Mouse (Mus musculus): ENCODE data around the gene Cxcr2. TPM values are rescaled to one million over a fixed set of nuclear protein-coding genes. Genes with fewer than 3 reads are reported as not detected.

Gene Cxcr2
- polyA plus RNA-seq, 1 experiment from 2014 or later = 0.05 TPM

- H3K4me2 ChIP-seq = no peak overlapping the region
- no peak overlapping the region for H3K27ac ChIP-seq
- no peaks in the 10 kb centered on the region for H3K4me1 ChIP-seq
- no peaks in the 10 kb centered on the region; the same call in 1 of the 2 replicates for H3K27me3 ChIP-seq (replicated peaks)
- WGBS = 93% methylated on average over 8 of the region's 8 CpGs
- no peak overlapping the region for H3K9ac ChIP-seq
- no peak for ATAC-seq (replicated peaks)
- H3K4me3 ChIP-seq = no peak overlapping the region
- no peaks in the 10 kb centered on the region for H3K36me3 ChIP-seq (replicated peaks)
- no peaks in the 10 kb centered on the region for H3K9me3 ChIP-seq
Observed at GRCm38 (mm10) chr1:74208941-74209340, 55.2 kb downstream of the Cxcr2 start.

MicroRNA genes within 50 kb of the gene (microRNA counts, 519-probe panel; counts per million panel counts)
- 2,124 counts per million, percentile 23 among the panel's probes with 10 or more counts for microRNA mmu-miR-1928

Small RNA genes within 50 kb of the gene (microRNA-seq; reads per million reads assigned to microRNA genes)
- not detected for gene Mir1928

Other genes with a start within 250 kb of the Cxcr2 start
- 12.5 and 15.2 TPM in 2 replicates for gene Tns1, start 29.5 kb upstream of the Cxcr2 start, polyA plus RNA-seq (2015; fragmentation: Nextera tagmentation; extraction: Ambion mirVana)
- gene Rufy4, start 28.4 kb upstream of the Cxcr2 start, polyA plus RNA-seq (2015; fragmentation: Nextera tagmentation; extraction: Ambion mirVana) = 0.15 and 0.25 TPM in 2 replicates
- gene Cxcr1, start 40.6 kb downstream of the Cxcr2 start, polyA plus RNA-seq (2015; fragmentation: Nextera tagmentation; extraction: Ambion mirVana) = not detected in 2 replicates
- 396 and 398 TPM in 2 replicates for gene Arpc2, start 82.1 kb downstream of the Cxcr2 start, polyA plus RNA-seq (2015; fragmentation: Nextera tagmentation; extraction: Ambion mirVana)
- gene Gpbar1, start 124.6 kb downstream of the Cxcr2 start, polyA plus RNA-seq (2015; fragmentation: Nextera tagmentation; extraction: Ambion mirVana) = 0.15 and 0.17 TPM in 2 replicates
- 217 and 229 TPM in 2 replicates for gene Aamp, start 130.7 kb downstream of the Cxcr2 start, polyA plus RNA-seq (2015; fragmentation: Nextera tagmentation; extraction: Ambion mirVana)
- gene Pnkd, start 130.9 kb downstream of the Cxcr2 start, polyA plus RNA-seq (2015; fragmentation: Nextera tagmentation; extraction: Ambion mirVana) = 114 and 117 TPM in 2 replicates
- 7.5 and 9.4 TPM in 2 replicates for gene Tmbim1, start 151.6 kb downstream of the Cxcr2 start, polyA plus RNA-seq (2015; fragmentation: Nextera tagmentation; extraction: Ambion mirVana)
- 0.68 and 1.9 TPM in 2 replicates for gene Catip, start 208.1 kb downstream of the Cxcr2 start, polyA plus RNA-seq (2015; fragmentation: Nextera tagmentation; extraction: Ambion mirVana)
- gene Slc11a1, start 221.2 kb downstream of the Cxcr2 start, polyA plus RNA-seq (2015; fragmentation: Nextera tagmentation; extraction: Ambion mirVana) = 2.0 and 3.4 TPM in 2 replicates
- 14.3 and 17.4 TPM in 2 replicates for gene Ctdsp1, start 237.5 kb downstream of the Cxcr2 start, polyA plus RNA-seq (2015; fragmentation: Nextera tagmentation; extraction: Ambion mirVana)

Data from midbrain, embryonic 15.5 days (tissue).